Mouse (Mus musculus): ENCODE measurements around the gene Fbxw4. TPM values are rescaled to one million over a fixed set of nuclear protein-coding genes. Genes with fewer than 3 reads are reported as not detected.
A peak's percentile ranks its signal among the peaks of the same experiment; 100 is the strongest.

The Fbxw4 gene
- total RNA-seq, 4 experiments from 2014 or later, result 27.2 to 32.6 (median 31.2) TPM

- no peak for DNase-seq (ENCODE audit: low spot score)
Observed at GRCm38 (mm10) chr19:45542061-45542460, 118.1 kb downstream of the Fbxw4 start.

- DNase-seq (ENCODE audit: low spot score), result no peak
Observed at GRCm38 (mm10) chr19:45541409-45542041, 118.6 kb downstream of the Fbxw4 start.

GRCm38 (mm10) chr19:45540657-45541408 lies 119.3 kb downstream of the Fbxw4 start:
- DNase-seq (ENCODE audit: low spot score), result no peak

- DNase-seq (ENCODE audit: low spot score), result peak; percentile 36
Observed at GRCm38 (mm10) chr19:45537505-45537904, 122.6 kb downstream of the Fbxw4 start.

- DNase-seq (ENCODE audit: low spot score), result no peak
Observed at GRCm38 (mm10) chr19:45535929-45536328, 124.2 kb downstream of the Fbxw4 start.

- DNase-seq (ENCODE audit: low spot score), result no peak
Observed at GRCm38 (mm10) chr19:45535214-45535735, 124.8 kb downstream of the Fbxw4 start.

GRCm38 (mm10) chr19:45533617-45534016 lies 126.5 kb downstream of the Fbxw4 start:
- DNase-seq (ENCODE audit: low spot score), result no peak

GRCm38 (mm10) chr19:45531554-45531953 lies 128.6 kb downstream of the Fbxw4 start:
- no peak for DNase-seq (ENCODE audit: low spot score)

GRCm38 (mm10) chr19:45530200-45530995 lies 129.7 kb downstream of the Fbxw4 start:
- peak; percentile 12 for DNase-seq (ENCODE audit: low spot score)

- DNase-seq (ENCODE audit: low spot score), result no peak
Observed at GRCm38 (mm10) chr19:45529294-45529693, 130.8 kb downstream of the Fbxw4 start.

Other genes starting within 250 kb of the Fbxw4 start
- gene Poll, start 99.8 kb downstream of the Fbxw4 start, total RNA-seq (2022), result 10 to 100 TPM; 10.8 to 12.1 (median 11.6) TPM
- 10 to 100 TPM; 19.3 to 29.4 (median 22.0) TPM for gene Gm17018, start 99.7 kb downstream of the Fbxw4 start, total RNA-seq (2022)
- not detected for gene Fgf8, start 82.6 kb upstream of the Fbxw4 start, total RNA-seq (2022)
- 10 to 100 TPM; 11.5 to 16.0 (median 13.9) TPM for gene Npm3, start 89.3 kb upstream of the Fbxw4 start, total RNA-seq (2022)
- gene Mgea5, start 123.5 kb upstream of the Fbxw4 start, total RNA-seq (2022), result 10 to 100 TPM; 70.7 to 85.5 (median 82.4) TPM
- 100 to 1,000 TPM; 173 to 231 (median 203) TPM for gene Kcnip2, start 155.7 kb upstream of the Fbxw4 start, total RNA-seq (2022)

Data from heart, adult 8-10 months (tissue).